Mouse (Mus musculus) ovary, adult 18-20 months (tissue): Measurements from ENCODE around the gene Trmt13.
"Not testable (repeated sequence)": the region's sequence is repeated elsewhere in the genome, so short reads cannot be mapped to it uniquely, and the experiment has no call there.

Experiments used
- DNase-seq: peaks from one replicate; pipeline ENCODE4 v3.0.0; 2022; ENCODE audit warnings: low spot score, mixed read lengths

Gene Trmt13

GRCm38 (mm10) chr3:116614295-116614892 is at the start of gene Trmt13:
Gene Trmt13, minus strand, starts transcription at chr3:116614587.
- peak; percentile 27 for DNase-seq

GRCm38 (mm10) chr3:116662463-116662863 is 48.1 kb upstream of the Trmt13 start, which contains the start of gene Mfsd14a:
Gene Mfsd14a, minus strand, starts transcription at chr3:116662677.
- DNase-seq, result peak; percentile 98

GRCm38 (mm10) chr3:116661870-116662414 is 47.6 kb upstream of the Trmt13 start:
- peak; percentile 8 for DNase-seq

- DNase-seq, result no peak
These were observed 47.0 kb upstream of the Trmt13 start for GRCm38 (mm10) chr3:116661288-116661869.

GRCm38 (mm10) chr3:116659856-116660430 is 45.6 kb upstream of the Trmt13 start:
- DNase-seq, result no peak

- DNase-seq, result no peak
These were observed 44.7 kb upstream of the Trmt13 start for GRCm38 (mm10) chr3:116658928-116659565.

GRCm38 (mm10) chr3:116656184-116656965 is 42.0 kb upstream of the Trmt13 start:
- no peak for DNase-seq

GRCm38 (mm10) chr3:116654051-116654450 is 39.7 kb upstream of the Trmt13 start:
- DNase-seq, result not testable (repeated sequence)

- DNase-seq, result no peak
These were observed 39.0 kb upstream of the Trmt13 start for GRCm38 (mm10) chr3:116653278-116653945.

GRCm38 (mm10) chr3:116652033-116652446 is 37.7 kb upstream of the Trmt13 start:
- no peak for DNase-seq

- DNase-seq, result no peak
These were observed 36.3 kb upstream of the Trmt13 start for GRCm38 (mm10) chr3:116650698-116651097.

GRCm38 (mm10) chr3:116648805-116649204 is 34.4 kb upstream of the Trmt13 start:
- no peak for DNase-seq

- no peak for DNase-seq
These were observed 32.0 kb upstream of the Trmt13 start for GRCm38 (mm10) chr3:116646387-116646786.

- DNase-seq, result no peak
These were observed 28.0 kb upstream of the Trmt13 start for GRCm38 (mm10) chr3:116642373-116642772.

- DNase-seq, result no peak
These were observed 27.5 kb upstream of the Trmt13 start for GRCm38 (mm10) chr3:116641811-116642371.

GRCm38 (mm10) chr3:116640024-116640423 is 25.6 kb upstream of the Trmt13 start:
- no peak for DNase-seq

GRCm38 (mm10) chr3:116638572-116638971 is 24.2 kb upstream of the Trmt13 start:
- DNase-seq, result no peak

- DNase-seq, result no peak
These were observed 23.5 kb upstream of the Trmt13 start for GRCm38 (mm10) chr3:116637693-116638476.

GRCm38 (mm10) chr3:116635799-116636198 is 21.4 kb upstream of the Trmt13 start:
- DNase-seq, result no peak

GRCm38 (mm10) chr3:116634853-116635252 is 20.5 kb upstream of the Trmt13 start:
- no peak for DNase-seq
